Mouse (Mus musculus) lung, postnatal 0 days (tissue): Measurements from ENCODE around the gene Klhl29. TPM values are rescaled to one million over a fixed set of nuclear protein-coding genes. Genes with fewer than 3 reads are reported as not detected.

Experiments
- ATAC-seq: fragments of 200-750 bp; cut with Nextera tagmentation; 2 replicates; pipeline ENCODE4 v1.8.0; 2017; ENCODE audit warnings: moderate library complexity
- DNase-seq: peaks from one replicate; pipeline ENCODE4 v3.0.0-alpha.2; 2016; ENCODE audit warnings: low spot score
- H3K27ac ChIP-seq: fragments of 300-500 bp; sonication (generic); 2 replicates; pipeline ENCODE4 v1.5.1; 2014; ENCODE audit warnings: antibody characterized with exemption, mild to moderate bottlenecking, low read length, mixed read lengths
- H3K27me3 ChIP-seq: fragments of 300-500 bp; sonication (generic); replicated peaks from 2 replicates; pipeline ENCODE4 v1.6.1; 2014; ENCODE audit warnings: low read length, mixed read lengths; ENCODE audit not compliant: insufficient read depth
- H3K36me3 ChIP-seq: fragments of 300-500 bp; sonication (generic); 2 replicates; pipeline ENCODE4 v1.6.1; 2014; ENCODE audit warnings: low read length, mixed read lengths; ENCODE audit not compliant: insufficient read depth
- H3K4me1 ChIP-seq: fragments of 300-500 bp; sonication (generic); 2 replicates; pipeline ENCODE4 v1.6.1; 2014; ENCODE audit warnings: antibody characterized with exemption, low read depth, low read length, mixed read lengths; ENCODE audit not compliant: insufficient read depth
- H3K4me2 ChIP-seq: fragments of 300-500 bp; sonication (generic); replicated peaks from 2 replicates; pipeline ENCODE4 v1.6.1; 2014; ENCODE audit warnings: low read depth, mild to moderate bottlenecking, low read length, moderate library complexity, mixed read lengths
- H3K4me3 ChIP-seq: fragments of 300-500 bp; sonication (generic); 2 replicates; pipeline ENCODE4 v1.5.1; 2014; ENCODE audit warnings: low read depth, low read length
- H3K9ac ChIP-seq: fragments of 300-500 bp; sonication (generic); replicated peaks from 2 replicates; pipeline ENCODE4 v1.6.1; 2014; ENCODE audit warnings: low read depth, mild to moderate bottlenecking
- H3K9me3 ChIP-seq: fragments of 300-500 bp; sonication (generic); 2 replicates; pipeline ENCODE4 v1.6.1; 2016; ENCODE audit warnings: low read length, mixed read lengths
- CTCF ChIP-seq: IDR thresholded peaks from 2 replicates; pipeline ENCODE4 v1.5.1; 2016; ENCODE audit warnings: antibody characterized with exemption, mild to moderate bottlenecking
- EP300 ChIP-seq: IDR thresholded peaks from 2 replicates; pipeline ENCODE4 v1.6.1; 2016; ENCODE audit warnings: antibody characterized with exemption, mild to moderate bottlenecking, control low read depth
- WGBS: fragments of 180-500 bp; shearing (Covaris S2); extraction: QIAGEN DNeasy Blood & Tissue Kit; methylation state at CpG from one replicate; pipeline ENCODE4 v1.1.7; 2014; 5-methylcytosine and 5-hydroxymethylcytosine counted together
- polyA plus RNA-seq: library from polyadenylated mRNA; unstranded; fragments of >200 nt; fragmentation: Nextera tagmentation; extraction: Ambion mirVana; gene quantifications from 2 replicates; pipeline ENCODE4 v1.2.1, GENCODE M21; 2015

The Klhl29 gene
- polyA plus RNA-seq, 1 experiment from 2014 or later: 0.33 TPM

DNA sequence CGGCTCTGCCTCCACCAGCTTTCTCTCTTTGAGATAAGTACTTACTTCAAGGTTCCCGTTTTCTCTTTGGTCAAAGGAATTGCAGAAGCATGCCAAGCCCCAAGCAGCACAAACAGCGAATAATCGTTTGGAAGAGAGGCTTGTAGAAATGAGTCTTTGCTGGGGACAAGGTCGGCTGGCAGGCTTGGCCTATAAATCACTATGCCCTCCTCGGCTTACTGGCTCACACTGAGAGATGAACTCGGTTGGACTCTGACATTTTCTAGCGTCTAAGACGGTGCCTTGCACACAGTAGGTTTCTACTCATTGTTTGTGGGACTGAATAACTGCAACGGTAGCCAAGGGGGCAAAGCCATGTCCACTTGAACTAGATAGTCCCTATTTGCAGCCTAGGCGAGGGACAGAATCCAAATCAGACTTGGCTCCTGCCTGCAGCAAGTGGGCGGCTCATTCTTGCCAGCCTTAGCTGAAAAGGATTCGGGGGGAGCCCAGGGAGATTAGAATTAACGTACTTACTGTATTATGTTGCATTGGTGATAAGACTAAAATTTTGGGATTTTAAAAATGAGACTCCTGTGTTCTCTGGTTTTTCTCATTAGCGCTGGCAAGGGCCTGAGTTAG is 128.7 kb downstream of the Klhl29 start:
- H3K4me1 ChIP-seq: no peaks in the 10 kb centered on the region
- H3K27ac ChIP-seq: no peak overlapping the region
- TF ChIP-seq CTCF (no peak), EP300 (no peak)
- H3K9me3 ChIP-seq: no peaks in the 10 kb centered on the region
- WGBS: 59% methylated on average over 15 of the region's 15 CpGs
- H3K36me3 ChIP-seq: no peaks in the 10 kb centered on the region
- H3K27me3 ChIP-seq: no peaks in the 10 kb centered on the region
- DNase-seq (no peak), ATAC-seq (no peak)
- H3K9ac ChIP-seq: no peak overlapping the region
- no peak overlapping the region for H3K4me3 ChIP-seq
- no peak overlapping the region for H3K4me2 ChIP-seq

DNA sequence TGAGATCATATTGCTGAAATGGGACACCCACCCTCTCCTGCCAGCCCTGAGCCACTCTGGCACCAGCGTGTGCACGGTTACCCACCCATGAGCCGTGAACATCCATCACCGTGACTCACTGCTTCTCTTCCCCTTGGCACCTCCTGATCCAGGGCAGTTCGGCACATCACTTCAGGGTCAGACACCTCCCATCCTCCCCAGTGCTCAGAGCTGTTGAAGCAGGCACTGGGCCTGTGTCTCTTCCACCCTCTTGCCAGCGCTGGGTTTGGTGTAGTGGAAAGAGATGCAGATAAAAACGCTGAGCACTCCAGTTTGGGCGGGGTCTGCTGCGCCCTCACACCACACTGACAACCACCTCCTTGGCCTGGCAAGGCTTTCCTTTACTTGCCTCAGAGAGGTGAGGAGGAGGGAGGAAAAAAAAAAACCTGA is 129.3 kb downstream of the Klhl29 start:
- H3K4me1 ChIP-seq: no peaks in the 10 kb centered on the region
- no peak for DNase-seq
- 62% methylated on average over 9 of the region's 9 CpGs for WGBS
- no peak overlapping the region for H3K27ac ChIP-seq
- H3K4me3 ChIP-seq: no peak overlapping the region
- ATAC-seq: no peak
- no peaks in the 10 kb centered on the region for H3K36me3 ChIP-seq
- no peaks in the 10 kb centered on the region for H3K27me3 ChIP-seq
- no peak overlapping the region for H3K4me2 ChIP-seq
- no peaks in the 10 kb centered on the region for H3K9me3 ChIP-seq
- TF ChIP-seq CTCF (no peak), EP300 (no peak)
- no peak overlapping the region for H3K9ac ChIP-seq

DNA sequence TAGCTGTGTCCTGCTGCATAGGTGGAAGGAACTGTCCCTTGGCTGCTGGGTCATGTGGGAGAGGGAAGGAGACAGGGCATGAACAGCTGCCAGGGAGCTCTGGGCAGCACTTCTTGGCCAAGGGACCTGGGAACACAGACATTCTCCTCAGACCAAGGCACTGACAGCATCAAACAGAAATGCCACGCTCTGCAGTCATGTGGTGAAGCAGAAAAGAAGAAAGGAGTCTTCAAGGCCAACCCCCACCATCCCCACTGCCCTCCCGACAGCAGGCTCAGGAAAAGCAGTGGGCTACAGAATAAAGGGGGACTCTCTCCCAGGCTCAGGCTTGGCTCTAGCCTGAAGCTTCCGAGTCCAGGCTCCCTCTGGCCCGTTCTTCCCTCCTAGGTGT is 130.3 kb downstream of the Klhl29 start:
- TF ChIP-seq CTCF: no peak
- no peak for TF ChIP-seq EP300
- no peak overlapping the region for H3K4me3 ChIP-seq
- H3K9me3 ChIP-seq: no peaks in the 10 kb centered on the region
- H3K4me1 ChIP-seq: no peaks in the 10 kb centered on the region
- H3K27me3 ChIP-seq: no peaks in the 10 kb centered on the region
- ATAC-seq: no peak
- no peak overlapping the region for H3K4me2 ChIP-seq
- no peak overlapping the region for H3K9ac ChIP-seq
- H3K27ac ChIP-seq: no peak overlapping the region
- no peaks in the 10 kb centered on the region for H3K36me3 ChIP-seq
- 80% methylated on average over 4 of the region's 4 CpGs for WGBS
- no peak for DNase-seq

DNA sequence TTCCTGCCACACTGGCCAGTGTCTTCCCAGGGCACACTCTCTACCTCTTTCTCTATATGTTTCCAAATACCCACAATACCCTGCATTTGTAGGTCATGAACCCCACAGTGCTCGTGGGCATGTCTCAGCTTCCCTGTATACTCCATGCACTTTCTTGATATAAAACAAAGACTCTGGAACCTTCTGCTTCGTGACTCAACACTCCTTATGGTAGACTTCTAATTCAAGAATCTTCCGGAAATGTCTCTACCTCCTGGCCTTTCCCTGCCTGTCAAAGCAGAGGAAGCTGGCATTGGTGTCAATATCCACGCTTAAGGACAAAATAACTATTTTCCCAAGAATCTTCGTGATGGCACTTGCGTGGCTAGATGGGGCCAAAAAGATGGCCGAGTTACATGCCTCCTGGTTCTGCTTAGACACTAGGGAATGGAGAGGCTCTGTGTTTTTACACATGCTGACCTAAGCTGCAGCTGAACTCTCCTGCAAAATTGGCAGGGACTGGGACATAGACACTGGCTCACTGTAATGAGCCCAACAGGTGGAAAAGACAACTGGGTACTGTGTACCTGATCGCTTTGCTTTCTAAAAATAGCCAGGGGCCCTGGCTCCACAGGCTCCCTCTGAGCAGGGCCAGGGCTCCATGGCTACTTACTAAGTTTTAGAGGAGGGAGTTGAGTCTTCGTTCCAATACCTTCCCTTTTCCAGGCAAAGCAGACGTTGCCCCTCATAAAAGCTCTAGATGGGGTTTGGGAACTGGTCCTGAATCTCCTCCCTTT is 130.9 kb downstream of the Klhl29 start:
- DNase-seq (no peak), ATAC-seq (no peak)
- Histone ChIP-seq H3K36me3 (no peaks in the 10 kb centered on the region), H3K9ac (no peak overlapping the region), H3K4me2 (no peak overlapping the region), H3K4me1 (no peaks in the 10 kb centered on the region), H3K27me3 (no peaks in the 10 kb centered on the region), H3K4me3 (no peak overlapping the region), H3K27ac (no peak overlapping the region), H3K9me3 (no peaks in the 10 kb centered on the region)
- TF ChIP-seq EP300: no peak
- WGBS: 87% methylated on average over 10 of the region's 10 CpGs

DNA sequence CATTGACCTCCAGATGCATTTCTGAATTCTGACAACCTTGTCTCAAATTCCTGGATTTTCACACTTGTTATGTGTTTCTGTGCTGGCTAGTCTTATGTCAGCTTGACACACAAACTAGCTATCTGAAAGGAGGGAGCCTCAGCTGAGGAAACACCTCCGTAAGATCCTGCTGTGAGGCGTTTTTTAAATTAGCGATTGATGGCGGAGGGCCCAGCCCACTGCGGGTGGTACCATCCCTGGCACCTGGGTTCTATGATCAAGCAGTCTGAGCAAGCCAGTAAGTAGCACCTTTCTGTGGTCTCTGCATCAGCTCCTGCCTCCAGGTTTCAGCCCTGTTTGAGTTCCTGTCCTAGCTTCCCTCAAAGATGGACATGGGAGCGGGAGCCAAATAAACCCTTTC is 131.6 kb downstream of the Klhl29 start:
- no peak for TF ChIP-seq EP300
- no peak for TF ChIP-seq CTCF
- DNase-seq: no peak
- no peak for ATAC-seq
- Histone ChIP-seq H3K9ac (no peak overlapping the region), H3K36me3 (no peaks in the 10 kb centered on the region), H3K4me2 (no peak overlapping the region), H3K27me3 (no peaks in the 10 kb centered on the region), H3K27ac (no peak overlapping the region), H3K9me3 (no peaks in the 10 kb centered on the region), H3K4me1 (no peaks in the 10 kb centered on the region), H3K4me3 (no peak overlapping the region)
- 80% methylated on average over 6 of the region's 6 CpGs for WGBS

DNA sequence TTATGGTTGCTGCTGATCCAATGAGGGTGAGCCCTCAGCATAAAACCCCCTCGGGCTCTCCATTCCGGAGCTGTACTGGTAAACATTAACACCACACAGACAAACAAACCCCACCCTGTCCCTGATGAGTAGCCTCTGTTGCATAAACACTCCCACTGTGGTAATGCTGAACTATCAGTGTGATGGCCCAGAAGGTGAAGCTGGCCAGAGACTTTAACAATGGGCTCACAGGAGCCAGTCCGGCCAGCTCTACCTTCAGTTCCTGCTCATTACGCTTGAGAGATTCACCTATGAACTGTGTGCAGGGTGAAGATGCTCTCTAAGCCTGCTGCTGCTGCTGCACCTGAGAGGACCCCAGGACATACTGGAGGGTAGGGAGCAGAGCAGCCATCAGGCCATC is 132.0 kb downstream of the Klhl29 start:
- Histone ChIP-seq H3K36me3 (no peaks in the 10 kb centered on the region), H3K27ac (no peak overlapping the region), H3K9ac (no peak overlapping the region), H3K4me1 (no peaks in the 10 kb centered on the region), H3K4me3 (no peak overlapping the region), H3K27me3 (no peaks in the 10 kb centered on the region), H3K4me2 (no peak overlapping the region), H3K9me3 (no peaks in the 10 kb centered on the region)
- TF ChIP-seq EP300 (no peak), CTCF (no peak)
- 49% methylated on average over 4 of the region's 4 CpGs for WGBS
- DNase-seq: no peak
- ATAC-seq: 0 out of 2 replicates have a peak, but pooled peaks have one; percentile 25
